In the genomic region with DNA sequence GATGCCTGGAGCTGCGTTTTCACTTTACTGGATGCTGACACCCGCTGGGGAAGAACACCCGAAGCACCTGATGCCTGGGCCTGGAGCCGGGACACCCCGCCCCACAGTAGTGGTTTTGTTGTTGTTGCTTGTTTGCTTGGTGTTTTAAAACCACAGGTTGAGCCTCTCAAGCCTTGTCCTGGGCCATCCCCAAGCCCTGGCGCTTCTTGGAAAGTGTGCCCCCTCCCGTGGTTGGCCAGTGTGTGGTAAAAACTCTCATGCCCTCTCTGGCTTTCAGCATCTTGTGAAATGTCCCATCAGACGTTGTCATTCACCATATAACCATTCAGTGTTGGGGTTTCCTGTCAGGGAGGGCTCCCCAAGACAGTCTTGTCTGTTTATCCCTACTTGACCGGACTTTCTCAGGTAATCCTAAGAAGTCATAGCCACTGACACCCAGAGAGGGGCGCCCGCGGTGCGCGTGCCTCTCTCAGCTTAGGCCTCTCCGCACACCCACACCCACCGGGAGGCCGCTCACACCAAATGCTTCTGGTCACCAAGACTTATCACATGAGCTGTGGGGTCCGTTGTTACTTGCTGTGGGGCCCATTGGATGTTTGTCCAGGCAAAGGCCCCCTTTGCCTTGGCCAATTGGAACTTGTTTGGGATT, we compare ENCODE assay signal across 9 mouse cellular contexts. TPM values are rescaled to one million over a fixed set of nuclear protein-coding genes. Genes with fewer than 3 reads are reported as not detected.
DNase-seq lines count a peak whose midpoint lies in the region; ATAC-seq and TF ChIP-seq lines count a peak whose summit lies in the region.
"Had no signal": no experiment of that assay in that cellular context is flagged by ENCODE, and none has a peak within 500 bp of the region (broad histone marks: within the 10 kb centered on the region; RNA-seq: fewer than 3 reads in every experiment).

No protein-coding gene starts in this region.

- peaks cover 85% of the 10 kb centered on the region for H3K27me3 ChIP-seq in heart, embryonic 10.5 days (ENCODE audit: insufficient read depth, poor library complexity, severe bottlenecking)
- peaks cover 34% of the 10 kb centered on the region for H3K27me3 ChIP-seq in forebrain, embryonic 11.5 days (ENCODE audit: control insufficient read depth, insufficient read depth, low read length)

- H3K36me3 ChIP-seq in heart, embryonic 10.5 days: no peaks in the 10 kb centered on the region
- H3K36me3 ChIP-seq in forebrain, embryonic 11.5 days (ENCODE audit: control insufficient read depth, insufficient read depth, low read length): no peaks in the 10 kb centered on the region

- H3K4me1 ChIP-seq in heart, embryonic 10.5 days: peaks cover 19% of the 10 kb centered on the region
- peaks cover 9% of the 10 kb centered on the region for H3K4me1 ChIP-seq in forebrain, embryonic 11.5 days (replicated peaks; ENCODE audit: control insufficient read depth, insufficient read depth, low read length)
- peaks cover 19% of the 10 kb centered on the region for H3K4me1 ChIP-seq in olfactory bulb, adult 2 months (ENCODE audit: control insufficient read depth, insufficient read depth, low read length)

- DNase-seq in heart, postnatal 4 days: peak; percentile 12
- no peak for DNase-seq in heart, embryonic 10.5 days (ENCODE audit: low spot score)
- peak; percentile 63 for DNase-seq in forebrain, embryonic 11.5 days (ENCODE audit: low spot score)
- peak; percentile 50 to 54 for DNase-seq in layer of hippocampus, postnatal 25 days (ENCODE audit: extremely low spot score in 1 of 2, low spot score in 1 of 2)
- DNase-seq in c-Kit-positive CD71-positive TER-119-positive erythroid progenitor cells, embryonic 14.5 days (ENCODE audit: low spot score): no peak
- no peak for DNase-seq in thymus, postnatal 4 days
- no peak for DNase-seq in heart, adult 9 months (ENCODE audit: low spot score in 2 of 2)

- H3K27ac ChIP-seq in heart, embryonic 10.5 days: no peak overlapping the region
- no peak overlapping the region for H3K27ac ChIP-seq in forebrain, embryonic 11.5 days (ENCODE audit: low read depth, low read length)
- H3K27ac ChIP-seq in olfactory bulb, adult 2 months (ENCODE audit: insufficient read depth, low read depth, low read length): no peak overlapping the region

- H3K9me3 ChIP-seq in heart, embryonic 10.5 days: no peaks in the 10 kb centered on the region
- no peaks in the 10 kb centered on the region for H3K9me3 ChIP-seq in forebrain, embryonic 11.5 days (ENCODE audit: control insufficient read depth, low read length)

- ATAC-seq in forebrain, embryonic 11.5 days (replicated peaks; ENCODE audit: low FRiP score): no peak

- H3K4me3 ChIP-seq in heart, embryonic 10.5 days: no peak overlapping the region
- peak overlapping the region; percentile 54; the same call in 1 of the 2 replicates for H3K4me3 ChIP-seq in forebrain, embryonic 11.5 days (ENCODE audit: low read depth, low read length)
- peak overlapping the region; percentile 62 for H3K4me3 ChIP-seq in olfactory bulb, adult 2 months (ENCODE audit: insufficient read depth, low read depth, low read length)

- H3K9ac ChIP-seq in forebrain, embryonic 11.5 days (ENCODE audit: low read length): peak overlapping the region; percentile 67; the same call in 1 of the 2 replicates

- TF ChIP-seq POLR2A in olfactory bulb, adult 2 months (IDR thresholded peaks at IDR 0.05; ENCODE audit: insufficient read depth, low read depth, low read length): no peak

- peak overlapping the region; percentile 92; the same call in 1 of the 2 replicates for H3K4me2 ChIP-seq in forebrain, embryonic 11.5 days (ENCODE audit: low read depth, low read length, severe bottlenecking)

- peak; percentile 48; the same call in 1 of the 2 replicates for TF ChIP-seq CTCF in olfactory bulb, adult 2 months (IDR thresholded peaks at IDR 0.05; ENCODE audit: insufficient read depth, low read depth, low read length)

- 4% methylated on average over 18 of the region's 18 CpGs for WGBS in heart, embryonic 10.5 days
- WGBS in forebrain, embryonic 11.5 days: 8% methylated on average over 18 of the region's 18 CpGs
- WGBS in olfactory bulb, adult 2 months: 18% methylated on average over 18 of the region's 18 CpGs

RNA-seq across cellular contexts. Expression of gene Csmd2, which starts 1.8 kb away (rescaled TPM):
- under 1 TPM; 0.14 to 0.16 TPM for total RNA-seq in heart, postnatal 4 days (2021)
- 0.04 and 0.26 TPM in 2 replicates for polyA plus RNA-seq in heart, embryonic 10.5 days (2016; fragmentation: Nextera tagmentation; extraction: Ambion mirVana)
- 1.3 and 1.6 TPM in 2 replicates for polyA plus RNA-seq in forebrain, embryonic 11.5 days (2014; fragmentation: Nextera tagmentation; extraction: Ambion mirVana)
- 10 to 100 TPM; 36.9 to 49.7 TPM for total RNA-seq in layer of hippocampus, postnatal 25 days (2021)
- not detected in 2 replicates for polyA plus RNA-seq in olfactory bulb, adult 2 months (2012; ENCODE audit: insufficient read depth, insufficient read length, low replicate concordance, missing spikeins)
- polyA plus RNA-seq: C2C12 had no signal

RNA-seq across cellular contexts. Expression of gene CK137956, which starts 18.7 kb away (rescaled TPM):
- not detected for total RNA-seq in heart, postnatal 4 days (2021)
- polyA plus RNA-seq in heart, embryonic 10.5 days (2016; fragmentation: Nextera tagmentation; extraction: Ambion mirVana): not detected in 2 replicates
- polyA plus RNA-seq in forebrain, embryonic 11.5 days (2014; fragmentation: Nextera tagmentation; extraction: Ambion mirVana): 0.13 and 0.27 TPM in 2 replicates
- under 1 TPM; 0.56 to 0.91 TPM for total RNA-seq in layer of hippocampus, postnatal 25 days (2021)
- not detected in 2 replicates for polyA plus RNA-seq in olfactory bulb, adult 2 months (2012; ENCODE audit: insufficient read depth, insufficient read length, low replicate concordance, missing spikeins)
- polyA plus RNA-seq: C2C12 had no signal

Comparison
In these comparisons a context has a peak if more than half of its experiments do, and no peak if none do; other contexts are left out.
1. DNase-seq: peak in heart, postnatal 4 days (single experiment), forebrain, embryonic 11.5 days (single experiment) and layer of hippocampus, postnatal 25 days (2 of 2); none in heart, embryonic 10.5 days (single experiment), c-Kit-positive CD71-positive TER-119-positive erythroid progenitor cells, embryonic 14.5 days (single experiment), thymus, postnatal 4 days (single experiment) and heart, adult 9 months (0 of 2).